Mouse (Mus musculus) limb, embryonic 10.5 days (tissue): ENCODE data around the gene Stab2. TPM values are rescaled to one million over a fixed set of nuclear protein-coding genes. Genes with fewer than 3 reads are reported as not detected.

Experiments used
- DNase-seq: peaks from one replicate; pipeline ENCODE4 v3.0.0-alpha.2; 2017; ENCODE audit warnings: low spot score
- H3K27ac ChIP-seq: fragments of 300-500 bp; sonication (generic); 2 replicates; pipeline ENCODE4 v1.5.1; 2016; ENCODE audit warnings: mild to moderate bottlenecking
- H3K27me3 ChIP-seq: fragments of 300-500 bp; sonication (generic); 2 replicates; pipeline ENCODE4 v1.6.1; 2016; ENCODE audit warnings: low read depth, mild to moderate bottlenecking; ENCODE audit not compliant: poor library complexity, severe bottlenecking
- H3K36me3 ChIP-seq: fragments of 300-500 bp; sonication (generic); 2 replicates; pipeline ENCODE4 v1.6.1; 2016; ENCODE audit warnings: mild to moderate bottlenecking, moderate library complexity
- H3K4me1 ChIP-seq: fragments of 300-500 bp; sonication (generic); 2 replicates; pipeline ENCODE4 v1.6.1; 2016
- H3K4me3 ChIP-seq: fragments of 300-500 bp; sonication (generic); 2 replicates; pipeline ENCODE4 v1.5.1; 2016; ENCODE audit warnings: mild to moderate bottlenecking, moderate library complexity
- H3K9me3 ChIP-seq: fragments of 300-500 bp; sonication (generic); replicated peaks from 2 replicates; pipeline ENCODE4 v1.6.1; 2016; ENCODE audit warnings: mild to moderate bottlenecking
- WGBS: fragments of 180-500 bp; shearing (Covaris S2); methylation state at CpG from one replicate; pipeline ENCODE4 v1.1.7; 2016; 5-methylcytosine and 5-hydroxymethylcytosine counted together
- polyA plus RNA-seq: library from polyadenylated mRNA; unstranded; fragments of >200 nt; fragmentation: Nextera tagmentation; extraction: Ambion mirVana; gene quantifications from 2 replicates; pipeline ENCODE4 v1.2.1, GENCODE M21; 2016

The Stab2 gene
- polyA plus RNA-seq, result 0.31 and 0.56 TPM in 2 replicates

GRCm38 (mm10) chr10:87007385-87008214 lies at the start of gene Stab2:
TSS of gene Stab2 (minus strand) at chr10:87008025.
- H3K36me3 ChIP-seq, result no peaks in the 10 kb centered on the region

GRCm38 (mm10) chr10:87051714-87052113 lies 43.9 kb upstream of the Stab2 start:
- H3K9me3 ChIP-seq, result no peaks in the 10 kb centered on the region
- H3K27me3 ChIP-seq, result peaks cover 10% of the 10 kb centered on the region
- no peak overlapping the region for H3K27ac ChIP-seq
- H3K4me3 ChIP-seq, result no peak overlapping the region
- H3K4me1 ChIP-seq, result no peaks in the 10 kb centered on the region
- H3K36me3 ChIP-seq, result no peaks in the 10 kb centered on the region
- WGBS, result 86% methylated on average over 4 of the region's 4 CpGs
- DNase-seq, result no peak

More at GRCm38 (mm10) chr10:87007385-87008214, at the start of gene Stab2:
- H3K27me3 ChIP-seq, result no peaks in the 10 kb centered on the region
- WGBS, result 66% methylated on average over 8 of the region's 8 CpGs
- no peaks in the 10 kb centered on the region for H3K9me3 ChIP-seq
- DNase-seq, result no peak
- H3K27ac ChIP-seq, result no peak within 1 kb of the TSS
- H3K4me1 ChIP-seq, result no peaks in the 10 kb centered on the region
- H3K4me3 ChIP-seq, result no peak within 1 kb of the TSS

- H3K4me1 ChIP-seq, result no peaks in the 10 kb centered on the region
- 84% methylated on average over 3 of the region's 3 CpGs for WGBS
- no peak overlapping the region for H3K27ac ChIP-seq
- no peaks in the 10 kb centered on the region for H3K27me3 ChIP-seq
- no peaks in the 10 kb centered on the region for H3K9me3 ChIP-seq
- DNase-seq, result no peak
- no peak overlapping the region for H3K4me3 ChIP-seq
- no peaks in the 10 kb centered on the region for H3K36me3 ChIP-seq
Observed at GRCm38 (mm10) chr10:87049179-87049578, 41.4 kb upstream of the Stab2 start.

GRCm38 (mm10) chr10:87046931-87047468 lies 39.2 kb upstream of the Stab2 start:
- H3K4me3 ChIP-seq, result no peak overlapping the region
- H3K36me3 ChIP-seq, result no peaks in the 10 kb centered on the region
- H3K27ac ChIP-seq, result no peak overlapping the region
- no peaks in the 10 kb centered on the region for H3K9me3 ChIP-seq
- DNase-seq, result no peak
- H3K27me3 ChIP-seq, result no peaks in the 10 kb centered on the region
- 86% methylated on average over 10 of the region's 10 CpGs for WGBS
- H3K4me1 ChIP-seq, result no peaks in the 10 kb centered on the region

DNA sequence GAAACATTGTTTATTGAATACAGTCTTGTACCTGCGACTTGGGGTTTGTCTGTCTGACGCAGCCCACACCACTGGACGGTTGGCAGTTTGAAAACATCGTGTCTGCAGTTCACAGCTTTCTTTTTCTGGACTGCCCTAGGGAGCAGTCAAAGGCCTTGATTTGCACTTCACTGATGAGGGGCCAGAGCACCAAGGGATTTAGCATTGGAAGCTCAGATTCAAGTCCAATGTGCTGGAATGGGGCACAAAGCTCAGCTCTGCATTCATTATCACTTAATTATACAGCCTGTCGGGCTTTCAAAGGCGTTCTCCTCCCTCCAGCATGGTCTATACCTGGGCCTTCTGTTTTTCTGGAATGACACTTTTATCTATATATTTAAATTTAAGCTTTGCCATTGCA lies 38.6 kb upstream of the Stab2 start:
- Histone ChIP-seq H3K9me3 (no peaks in the 10 kb centered on the region), H3K27ac (no peak overlapping the region), H3K27me3 (no peaks in the 10 kb centered on the region), H3K4me3 (no peak overlapping the region), H3K4me1 (no peaks in the 10 kb centered on the region), H3K36me3 (no peaks in the 10 kb centered on the region)
- DNase-seq, result no peak
- WGBS, result 44% methylated on average over 6 of the region's 6 CpGs

DNA sequence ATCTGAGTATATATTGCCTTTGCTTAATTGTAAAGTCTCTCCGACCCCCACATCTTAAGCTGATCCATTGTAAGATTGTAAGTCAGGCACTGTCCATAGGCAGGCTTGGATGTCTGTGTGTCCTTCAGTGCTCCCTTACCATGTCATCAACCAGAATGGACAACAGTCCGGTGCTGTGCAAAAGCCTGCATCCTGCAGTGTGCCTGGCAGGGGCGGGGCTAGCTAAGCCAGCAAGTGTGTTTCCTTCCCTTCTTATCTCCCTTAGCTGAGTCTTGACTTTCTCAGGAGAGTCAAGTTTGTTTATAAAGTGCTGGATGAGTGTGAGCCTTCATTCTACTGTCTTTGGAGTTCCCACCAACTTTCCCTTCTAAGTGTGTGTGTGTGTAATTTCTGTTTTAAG lies 37.4 kb upstream of the Stab2 start:
- no peak for DNase-seq
- Histone ChIP-seq H3K9me3 (no peaks in the 10 kb centered on the region), H3K27me3 (no peaks in the 10 kb centered on the region), H3K4me3 (no peak overlapping the region), H3K27ac (no peak overlapping the region), H3K4me1 (no peaks in the 10 kb centered on the region), H3K36me3 (no peaks in the 10 kb centered on the region)
- 72% methylated on average over 3 of the region's 3 CpGs for WGBS

DNA sequence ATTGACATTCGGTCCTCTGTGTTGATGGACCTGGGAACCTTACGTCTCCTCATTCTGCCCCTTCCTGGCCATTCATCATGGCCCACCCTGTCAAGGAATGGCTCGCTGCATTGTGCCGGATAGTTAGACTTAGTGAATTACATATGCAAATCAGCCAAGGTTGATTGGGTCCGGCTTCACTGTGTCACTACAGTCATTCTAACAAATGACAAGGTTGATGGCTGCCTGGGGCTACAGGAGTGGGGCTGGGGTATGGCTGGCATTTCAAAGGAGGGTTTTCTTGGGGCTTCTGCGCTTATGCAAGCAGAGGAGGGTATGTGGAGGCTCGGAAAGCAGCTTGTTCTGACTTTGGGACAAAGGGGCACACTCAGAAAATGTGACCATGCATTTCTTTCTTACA lies 33.4 kb upstream of the Stab2 start:
- 85% methylated on average over 7 of the region's 7 CpGs for WGBS
- H3K9me3 ChIP-seq, result no peaks in the 10 kb centered on the region
- no peaks in the 10 kb centered on the region for H3K36me3 ChIP-seq
- H3K27ac ChIP-seq, result no peak overlapping the region
- H3K4me3 ChIP-seq, result no peak overlapping the region
- H3K27me3 ChIP-seq, result no peaks in the 10 kb centered on the region
- H3K4me1 ChIP-seq, result peaks cover 9% of the 10 kb centered on the region
- DNase-seq, result no peak

DNA sequence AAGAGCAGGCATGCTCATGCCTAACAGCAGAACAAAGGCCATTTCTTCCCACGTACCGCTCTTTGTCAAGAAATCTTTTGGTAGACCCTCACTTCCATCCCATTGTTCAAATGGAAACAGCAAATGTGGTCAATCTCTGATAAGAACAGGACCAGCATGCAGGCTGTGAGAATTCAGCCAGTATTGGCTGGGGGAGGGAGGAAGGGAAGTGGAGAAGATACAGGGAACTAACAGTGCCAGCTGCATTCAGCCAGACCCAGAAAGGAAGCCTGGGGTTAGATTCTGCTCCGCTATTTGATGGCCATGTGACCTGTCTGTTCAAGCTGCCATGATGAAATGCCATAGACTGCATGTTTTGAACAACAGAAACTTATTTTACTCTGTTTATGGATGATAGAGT lies 32.0 kb upstream of the Stab2 start:
- H3K27me3 ChIP-seq, result no peaks in the 10 kb centered on the region
- no peak overlapping the region for H3K4me3 ChIP-seq
- peaks cover 16% of the 10 kb centered on the region for H3K4me1 ChIP-seq
- no peak for DNase-seq
- H3K27ac ChIP-seq, result no peak overlapping the region
- H3K9me3 ChIP-seq, result no peaks in the 10 kb centered on the region
- H3K36me3 ChIP-seq, result no peaks in the 10 kb centered on the region
- 92% methylated on average over 3 of the region's 3 CpGs for WGBS

GRCm38 (mm10) chr10:87039340-87039739 lies 31.5 kb upstream of the Stab2 start:
- 92% methylated on average over 6 of the region's 6 CpGs for WGBS
- DNase-seq, result no peak
- Histone ChIP-seq H3K27me3 (no peaks in the 10 kb centered on the region), H3K27ac (no peak overlapping the region), H3K36me3 (no peaks in the 10 kb centered on the region), H3K4me3 (no peak overlapping the region), H3K4me1 (peaks cover 16% of the 10 kb centered on the region), H3K9me3 (no peaks in the 10 kb centered on the region)

DNA sequence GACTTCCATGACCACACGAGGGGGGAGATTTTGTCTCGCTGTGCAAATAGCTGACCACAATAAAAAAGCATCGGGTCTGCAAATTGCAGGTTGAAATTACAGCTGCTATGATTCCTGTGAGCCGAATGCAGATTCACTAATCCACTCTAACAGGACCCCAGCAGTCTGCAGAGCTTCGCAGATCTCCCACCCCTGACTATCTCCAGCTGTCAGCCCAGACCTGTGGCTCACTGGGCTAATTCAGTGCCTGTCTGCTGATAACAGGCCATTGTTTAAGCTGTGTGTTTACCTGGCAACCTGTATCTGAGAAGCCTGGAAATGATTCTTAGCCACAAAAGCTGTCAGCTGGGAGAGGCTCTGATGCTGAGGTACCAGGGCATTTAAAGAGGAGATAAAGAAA lies 29.2 kb upstream of the Stab2 start:
- H3K27me3 ChIP-seq, result no peaks in the 10 kb centered on the region
- H3K4me1 ChIP-seq, result peaks cover 16% of the 10 kb centered on the region
- H3K4me3 ChIP-seq, result no peak overlapping the region
- 60% methylated on average over 5 of the region's 5 CpGs for WGBS
- no peak for DNase-seq
- H3K27ac ChIP-seq, result no peak overlapping the region
- no peaks in the 10 kb centered on the region for H3K9me3 ChIP-seq
- H3K36me3 ChIP-seq, result no peaks in the 10 kb centered on the region

GRCm38 (mm10) chr10:87036271-87036703 lies 28.5 kb upstream of the Stab2 start:
- peaks cover 16% of the 10 kb centered on the region for H3K4me1 ChIP-seq
- no peaks in the 10 kb centered on the region for H3K9me3 ChIP-seq
- H3K36me3 ChIP-seq, result no peaks in the 10 kb centered on the region
- H3K27me3 ChIP-seq, result no peaks in the 10 kb centered on the region
- H3K27ac ChIP-seq, result no peak overlapping the region
- H3K4me3 ChIP-seq, result no peak overlapping the region
- no peak for DNase-seq
- WGBS, result 63% methylated on average over 14 of the region's 14 CpGs

DNA sequence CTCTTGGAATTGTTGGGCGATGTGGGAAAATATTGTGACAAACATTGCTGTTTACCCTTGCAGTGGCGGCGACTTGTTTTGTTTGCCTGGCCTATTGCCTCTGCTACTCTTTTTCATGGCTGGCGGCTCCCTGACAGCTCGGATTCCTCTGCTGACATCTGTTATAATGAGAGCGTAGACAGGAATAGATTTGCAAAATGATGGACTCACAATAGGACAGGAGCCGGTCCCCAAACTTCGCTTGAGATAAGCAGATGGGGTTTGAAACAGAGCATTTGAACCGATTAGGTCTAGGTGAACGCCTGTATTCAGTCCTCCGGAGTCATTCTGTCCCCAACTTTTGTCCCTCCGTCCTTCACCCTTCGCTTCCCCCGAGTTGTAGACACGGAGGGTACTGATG lies 28.0 kb upstream of the Stab2 start:
- WGBS, result 87% methylated on average over 15 of the region's 15 CpGs

DNA sequence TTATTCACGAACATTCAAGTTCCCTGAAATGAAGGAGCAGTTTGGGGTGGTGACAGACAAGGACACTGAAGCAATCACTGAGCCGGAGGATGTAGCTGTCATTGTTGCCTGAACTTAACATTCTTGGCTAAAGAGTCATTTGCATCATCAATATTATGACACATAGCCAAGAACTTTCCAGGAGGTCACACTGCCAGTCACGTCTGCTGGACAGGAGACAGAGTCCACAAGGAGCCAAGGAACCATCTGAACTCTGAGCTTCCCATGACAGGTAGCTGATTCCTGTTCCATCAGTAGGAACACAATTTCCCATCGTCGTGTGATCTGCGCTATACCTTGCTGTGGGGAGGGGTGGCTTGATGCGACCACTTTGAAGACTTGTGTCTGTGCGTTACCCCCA lies 24.9 kb upstream of the Stab2 start:
- no peaks in the 10 kb centered on the region for H3K9me3 ChIP-seq
- H3K4me3 ChIP-seq, result no peak overlapping the region
- H3K4me1 ChIP-seq, result peaks cover 16% of the 10 kb centered on the region
- H3K27ac ChIP-seq, result no peak overlapping the region
- no peaks in the 10 kb centered on the region for H3K27me3 ChIP-seq
- WGBS, result 91% methylated on average over 8 of the region's 8 CpGs
- no peak for DNase-seq
- no peaks in the 10 kb centered on the region for H3K36me3 ChIP-seq

More for the DNA sequence above, 28.0 kb upstream of the Stab2 start:
- Histone ChIP-seq H3K27me3 (no peaks in the 10 kb centered on the region), H3K4me3 (no peak overlapping the region), H3K9me3 (no peaks in the 10 kb centered on the region), H3K4me1 (peaks cover 16% of the 10 kb centered on the region), H3K27ac (no peak overlapping the region), H3K36me3 (no peaks in the 10 kb centered on the region)
- DNase-seq, result no peak
